Mouse (Mus musculus): ENCODE data around the gene Ly86. TPM values are rescaled to one million over a fixed set of nuclear protein-coding genes. Genes with fewer than 3 reads are reported as not detected.

Ly86 gene
- total RNA-seq (2012; rRNA removed) (172 and 242 TPM in 2 replicates), total RNA-seq (2014; rRNA removed) (374 and 427 TPM in 2 replicates), polyA plus RNA-seq (2012; ENCODE audit: insufficient read length, low read depth) (290 and 323 TPM in 2 replicates)

- Histone ChIP-seq H3K9ac (ENCODE audit: insufficient read depth, low read depth) (peak within 1 kb of the TSS; percentile 88), H3K27ac (ENCODE audit: insufficient read depth, low read depth) (peak within 1 kb of the TSS; percentile 98), H3K27me3 (replicated peaks) (no peaks in the 10 kb centered on the region), H3K9me3 (replicated peaks; ENCODE audit: low read length) (peaks cover 2% of the 10 kb centered on the region), H3K4me1 (ENCODE audit: control insufficient read depth in 1 of 2, insufficient read depth in 2 of 2) (peaks cover 19 to 42% of the 10 kb centered on the region in 2 experiments), H3K4me3 (replicated peaks in 1 of 3; ENCODE audit: low read depth in 2 of 3, low read length in 2 of 3, poor library complexity in 1 of 3) (peak within 1 kb of the TSS; percentile 63 to 86 (median 63)), H3K36me3 (replicated peaks in 1 of 2; ENCODE audit: control insufficient read depth in 1 of 2, insufficient read depth in 1 of 2, low read length in 1 of 2) (peaks cover 3 to 22% of the 10 kb centered on the region in 2 experiments), H3K4me2 (ENCODE audit: insufficient read depth, low read depth, poor library complexity, severe bottlenecking) (peak within 1 kb of the TSS; percentile 59), H3K79me2 (replicated peaks; ENCODE audit: control insufficient read depth, extremely low read depth, insufficient read depth, poor library complexity, severe bottlenecking) (peaks cover 34% of the 10 kb centered on the region)
- dilution Hi-C loops (cut with MboI; ENCODE audit: extremely low pct_ligation_motif_present, extremely low pct_unique_long_range_greater_than_20kb, low sequenced_read_pairs) (no loop called here), in situ Hi-C loops (cut with MboI; ENCODE audit: low pct_ligation_motif_present, low pct_unique_long_range_greater_than_20kb, low sequenced_read_pairs) (no loop called here)
- peak; percentile 97 for DNase-seq (ENCODE audit: extremely low read depth)
- TF ChIP-seq CTCF (conservative IDR thresholded peaks at IDR 0.05 in 1 of 2, IDR thresholded peaks at IDR 0.05 in 1 of 2; ENCODE audit: low read depth in 2 of 2, low read length in 2 of 2) (no peak), ZMIZ1 (IDR thresholded peaks at IDR 0.05; ENCODE audit: low read depth, low read length) (no peak; the same call in 1 of the 2 replicates), CHD1 (IDR thresholded peaks at IDR 0.05; ENCODE audit: low read depth, low read length) (no peak), RCOR1 (conservative IDR thresholded peaks at IDR 0.05; ENCODE audit: low read depth, low read length) (0 out of 2 replicates have a peak, but pooled peaks have one; percentile 12), NELFE (IDR thresholded peaks at IDR 0.05; ENCODE audit: low read depth, low read length) (peak; percentile 79), ZKSCAN1 (IDR thresholded peaks at IDR 0.05; ENCODE audit: borderline replicate concordance, low read depth, low read length) (no peak), ZC3H11A (IDR thresholded peaks at IDR 0.05; ENCODE audit: low read depth, low read length) (no peak), MAZ (IDR thresholded peaks at IDR 0.05; ENCODE audit: low read depth, low read length) (peak; percentile 86), HCFC1 (IDR thresholded peaks at IDR 0.05; ENCODE audit: low read depth, low read length) (peak; percentile 70), TCF12 (IDR thresholded peaks at IDR 0.05; ENCODE audit: low read depth, low read length) (peak; percentile 74), TBP (conservative IDR thresholded peaks at IDR 0.05; ENCODE audit: low read depth, low read length) (0 out of 2 replicates have a peak, but pooled peaks have one; percentile 57), CHD2 (IDR thresholded peaks at IDR 0.05; ENCODE audit: low read length) (no peak), MEF2A (IDR thresholded peaks at IDR 0.05; ENCODE audit: borderline replicate concordance, low read depth, low read length) (peak; percentile 96), POLR2A (IDR thresholded peaks at IDR 0.05; ENCODE audit: low read depth, low read length) (peak; percentile 72), GABPA (IDR thresholded peaks at IDR 0.05; ENCODE audit: insufficient replicate concordance, low read depth, low read length) (no peak), JUN (IDR thresholded peaks at IDR 0.05; ENCODE audit: insufficient read depth, low read depth, low read length) (0 out of 2 replicates have a peak, but pooled peaks have one; percentile 34), MAFK (IDR thresholded peaks at IDR 0.05; ENCODE audit: insufficient replicate concordance, low read length) (no peak), EP300 (IDR thresholded peaks at IDR 0.05; ENCODE audit: low read length) (peak; percentile 75), USF2 (conservative IDR thresholded peaks at IDR 0.05; ENCODE audit: low read depth, low read length) (no peak), UBTF (IDR thresholded peaks at IDR 0.05; ENCODE audit: low read depth, low read length) (peak; percentile 26; the same call in 1 of the 2 replicates), JUND (conservative IDR thresholded peaks at IDR 0.05; ENCODE audit: low read depth, low read length) (0 out of 2 replicates have a peak, but pooled peaks have one; percentile 25), SIN3A (IDR thresholded peaks at IDR 0.05; ENCODE audit: low read length) (peak; percentile 11; the same call in 1 of the 2 replicates), ELF1 (IDR thresholded peaks at IDR 0.05; ENCODE audit: low read depth, low read length) (peak; percentile 70; the same call in 1 of the 2 replicates), KAT2A (IDR thresholded peaks at IDR 0.05; ENCODE audit: insufficient replicate concordance, low read length) (0 out of 2 replicates have a peak, but pooled peaks have one; percentile 51), E2F4 (IDR thresholded peaks at IDR 0.05; ENCODE audit: insufficient replicate concordance, low read depth, low read length) (peak; percentile 94), ETS1 (conservative IDR thresholded peaks at IDR 0.05; ENCODE audit: low read depth, low read length) (peak; percentile 73), MXI1 (IDR thresholded peaks at IDR 0.05; ENCODE audit: low read depth, low read length) (peak; percentile 70), ZNF384 (IDR thresholded peaks at IDR 0.05; ENCODE audit: low read depth, low read length) (peak; percentile 10; the same call in 1 of the 2 replicates), PAX5 (IDR thresholded peaks at IDR 0.05; ENCODE audit: low read length) (no peak), SMC3 (IDR thresholded peaks at IDR 0.05; ENCODE audit: low read depth, low read length) (no peak), BHLHE40 (IDR thresholded peaks at IDR 0.05; ENCODE audit: low read depth, low read length) (peak; percentile 39; the same call in 1 of the 2 replicates), POLR2AphosphoS2 (IDR thresholded peaks at IDR 0.05; ENCODE audit: low read depth, low read length) (no peak), IRF4 (IDR thresholded peaks at IDR 0.05; ENCODE audit: low read depth, low read length) (peak; percentile 96), MYC (IDR thresholded peaks at IDR 0.05; ENCODE audit: low read depth, low read length) (no peak), NRF1 (IDR thresholded peaks at IDR 0.05; ENCODE audit: low read depth, low read length) (peak; percentile 99), USF1 (IDR thresholded peaks at IDR 0.05; ENCODE audit: low read depth, low read length) (no peak), MAX (IDR thresholded peaks at IDR 0.05; ENCODE audit: low read length) (peak; percentile 72)
These were observed at the start of gene Ly86 for GRCm38 (mm10) chr13:37344909-37345772. Ly86 (plus strand) TSS chr13:37345208.
